8 mouse cellular contexts compared by ENCODE assay signal in genomic region chr1:179041905-179042337, GRCm38 (mm10).
A peak's percentile ranks its signal among the peaks of the same experiment; 100 is the strongest.
DNase-seq lines count a peak whose midpoint lies in the region; ATAC-seq and TF ChIP-seq lines count a peak whose summit lies in the region.

No protein-coding gene starts in this region.

- H3K9me3 ChIP-seq in forebrain, embryonic 16.5 days (ENCODE audit: control insufficient read depth, low read length), result no peaks in the 10 kb centered on the region

- no peaks in the 10 kb centered on the region for H3K79me2 ChIP-seq in myocyte (ENCODE audit: control insufficient read depth, insufficient read depth)

- peaks cover 2% of the 10 kb centered on the region; the same call in 1 of the 2 replicates for H3K27me3 ChIP-seq in forebrain, embryonic 16.5 days (replicated peaks; ENCODE audit: control insufficient read depth, insufficient read depth, low read length)
- H3K27me3 ChIP-seq in myocyte (ENCODE audit: control insufficient read depth, insufficient read depth, insufficient read length), result no peaks in the 10 kb centered on the region

- no peak overlapping the region for H3K4me3 ChIP-seq in forebrain, embryonic 16.5 days (replicated peaks; ENCODE audit: low read length)
- peak overlapping the region; percentile 7 for H3K4me3 ChIP-seq in myocyte

- H3K4me1 ChIP-seq in forebrain, embryonic 16.5 days (replicated peaks; ENCODE audit: control insufficient read depth, insufficient read depth, low read length), result peaks cover 18% of the 10 kb centered on the region

- peak; percentile 9 for TF ChIP-seq POLR2A in myocyte (IDR thresholded peaks at IDR 0.05; ENCODE audit: insufficient read length, low read depth)

- peak; percentile 22 to 31 for DNase-seq in left cerebral cortex, adult 18-20 months (ENCODE audit: low spot score in 2 of 2)
- no peak for DNase-seq in left cerebral cortex, adult 11 months (ENCODE audit: low spot score)
- DNase-seq in adrenal gland, postnatal 10 days, result peak; percentile 77
- peak; percentile 42 for DNase-seq in kidney, postnatal 14 days

- no peak overlapping the region for H3K27ac ChIP-seq in forebrain, embryonic 16.5 days (ENCODE audit: low read length)

- WGBS in forebrain, embryonic 16.5 days, result 42% methylated on average over 8 of the region's 8 CpGs

- no peak overlapping the region for H3ac ChIP-seq in myocyte (ENCODE audit: control insufficient read depth, insufficient read length)

- H3K36me3 ChIP-seq in forebrain, embryonic 16.5 days (ENCODE audit: control insufficient read depth, insufficient read depth), result no peaks in the 10 kb centered on the region
- no peaks in the 10 kb centered on the region for H3K36me3 ChIP-seq in myocyte (ENCODE audit: control insufficient read depth, insufficient read depth)

- ATAC-seq in forebrain, embryonic 16.5 days, result peak; percentile 64
- ATAC-seq in inflammation-experienced regulatory T-cells, adult 6 months, result no peak
- no peak for ATAC-seq in granulocyte monocyte progenitor cell, adult 5-6 weeks (replicated peaks; ENCODE audit: poor library complexity, severe bottlenecking)

- no peak overlapping the region for H3K4me2 ChIP-seq in forebrain, embryonic 16.5 days (ENCODE audit: low read length)
- peak overlapping the region; percentile 82 for H3K4me2 ChIP-seq in myocyte (ENCODE audit: low read depth)

- H3K9ac ChIP-seq in forebrain, embryonic 16.5 days (replicated peaks; ENCODE audit: low read depth, low read length), result no peak overlapping the region; the same call in 1 of the 2 replicates

TF ChIP-seq in myocyte, 11 proteins besides CTCF, POLR2A, EP300 and RAD21:
- TF ChIP-seq POLR2AphosphoS2 (IDR thresholded peaks at IDR 0.05; ENCODE audit: insufficient read length, low read depth) (no peak), SRF (IDR thresholded peaks at IDR 0.05; ENCODE audit: control insufficient read depth, insufficient read length, low read depth) (peak; percentile 1), MYOG (IDR thresholded peaks at IDR 0.05; ENCODE audit: control insufficient read depth in 1 of 3, insufficient read depth in 1 of 3, insufficient read length in 2 of 3, low read depth in 2 of 3) (peak in 1 of 3 experiments; percentile 52), E2F4 (IDR thresholded peaks at IDR 0.05; ENCODE audit: insufficient read depth) (no peak), MAX (IDR thresholded peaks at IDR 0.05; ENCODE audit: low read depth) (peak; percentile 62), TCF12 (IDR thresholded peaks at IDR 0.05; ENCODE audit: insufficient read depth, poor library complexity, severe bottlenecking) (peak; percentile 82), MYOD1 (IDR thresholded peaks at IDR 0.05; ENCODE audit: control insufficient read depth in 1 of 3, insufficient read length in 2 of 3, low read depth in 2 of 3) (peak in 2 of 3 experiments; percentile 49 to 53)
